Mouse (Mus musculus) liver, postnatal 0 days (tissue): ENCODE results near the gene Tpgs1.

Experiments used
- CTCF ChIP-seq: sonication (generic); IDR thresholded peaks from 2 replicates; pipeline ENCODE4 v1.5.1; 2016; ENCODE audit warnings: antibody characterized with exemption, low read depth
- EP300 ChIP-seq: IDR thresholded peaks from 2 replicates; pipeline ENCODE4 v1.6.1; 2016; ENCODE audit warnings: antibody characterized with exemption, low read depth, mild to moderate bottlenecking

DNA sequence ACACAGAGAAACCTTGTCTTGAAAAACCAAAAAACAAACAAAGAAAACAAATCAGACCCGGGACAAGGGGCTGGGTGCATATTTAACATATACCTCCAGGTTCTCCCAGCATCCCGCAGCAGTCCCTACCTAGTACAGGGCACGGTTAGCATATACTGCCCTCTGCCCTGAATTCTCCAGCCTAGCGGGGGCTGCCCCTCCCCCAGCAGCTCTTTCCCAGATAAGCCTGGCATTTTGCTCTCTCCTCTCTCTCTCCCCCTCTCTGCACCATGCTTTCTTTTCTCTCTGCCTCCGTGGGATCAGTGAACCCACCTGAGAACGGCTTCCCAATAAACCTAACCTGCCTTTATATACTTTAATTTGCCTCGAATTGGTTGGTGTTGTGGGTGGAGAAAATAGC lies 31.5 kb downstream of the Tpgs1 start:
- TF ChIP-seq CTCF, result no peak
- no peak for TF ChIP-seq EP300
